Mouse (Mus musculus) layer of hippocampus, adult 2 months (tissue): ENCODE measurements around the gene Calcoco2. TPM values are rescaled to one million over a fixed set of nuclear protein-coding genes. Genes with fewer than 3 reads are reported as not detected.
"Not testable (repeated sequence)": the region's sequence is repeated elsewhere in the genome, so short reads cannot be mapped to it uniquely, and the experiment has no call there.

ENCODE experiments used
- DNase-seq, 2 experiments: peaks; one replicate each; pipeline ENCODE4 v3.0.0; 2022; ENCODE audit warnings: low spot score in 2 of 2
- H3K27ac ChIP-seq: fragments of 200-600 bp; 2 replicates; pipeline ENCODE4 v1.8.1; 2022
- H3K4me3 ChIP-seq: fragments of 200-600 bp; 2 replicates; pipeline ENCODE4 v1.8.1; 2022; ENCODE audit warnings: mild to moderate bottlenecking
- CTCF ChIP-seq: fragments of 200-600 bp; conservative IDR thresholded peaks from 2 replicates; pipeline ENCODE4 v1.8.1; 2022; ENCODE audit warnings: antibody characterized with exemption, mild to moderate bottlenecking, moderate library complexity
- total RNA-seq, 2 experiments: library from RNA; stranded (reverse); gene quantifications; 2 replicates each; pipeline ENCODE4 v1.2.3; 2021

Calcoco2 gene
- total RNA-seq, 2 experiments from 2014 or later, result not detected

GRCm38 (mm10) chr11:96115416-96115815 lies 3.7 kb upstream of the Calcoco2 start:
- no peak for DNase-seq
- no peak overlapping the region for H3K27ac ChIP-seq
- no peak for TF ChIP-seq CTCF
- H3K4me3 ChIP-seq, result no peak overlapping the region

GRCm38 (mm10) chr11:96114077-96114476 lies 2.3 kb upstream of the Calcoco2 start:
- Histone ChIP-seq H3K4me3 (no peak overlapping the region), H3K27ac (no peak overlapping the region)
- no peak for TF ChIP-seq CTCF
- DNase-seq, result no peak

GRCm38 (mm10) chr11:96110950-96111349 lies 814 bp downstream of the Calcoco2 start:
- not testable (repeated sequence) for DNase-seq, H3K27ac ChIP-seq, H3K4me3 ChIP-seq
- TF ChIP-seq CTCF, result peak; percentile 34

- Histone ChIP-seq H3K27ac (no peak overlapping the region), H3K4me3 (no peak overlapping the region)
- no peak for DNase-seq
- TF ChIP-seq CTCF, result no peak
Observed at GRCm38 (mm10) chr11:96108376-96108775, 3.4 kb downstream of the Calcoco2 start.

- Histone ChIP-seq H3K4me3 (no peak overlapping the region), H3K27ac (no peak overlapping the region)
- peak; percentile 90 for TF ChIP-seq CTCF
- peak in 1 of 2 experiments; percentile 47 for DNase-seq
Observed at GRCm38 (mm10) chr11:96093361-96093760, 18.4 kb downstream of the Calcoco2 start.

GRCm38 (mm10) chr11:96092674-96093291 lies 19.0 kb downstream of the Calcoco2 start:
- no peak overlapping the region for H3K4me3 ChIP-seq
- no peak for DNase-seq
- H3K27ac ChIP-seq, result no peak overlapping the region
- TF ChIP-seq CTCF, result no peak

- TF ChIP-seq CTCF, result peak; percentile 60
- Histone ChIP-seq H3K27ac (no peak overlapping the region), H3K4me3 (no peak overlapping the region)
- no peak for DNase-seq
Observed at GRCm38 (mm10) chr11:96091073-96091472, 20.7 kb downstream of the Calcoco2 start.

GRCm38 (mm10) chr11:96087981-96088380 lies 23.8 kb downstream of the Calcoco2 start:
- Histone ChIP-seq H3K4me3 (no peak overlapping the region), H3K27ac (no peak overlapping the region)
- DNase-seq, result no peak
- TF ChIP-seq CTCF, result no peak

- no peak for TF ChIP-seq CTCF
- Histone ChIP-seq H3K4me3 (no peak overlapping the region), H3K27ac (no peak overlapping the region)
- DNase-seq, result no peak
Observed at GRCm38 (mm10) chr11:96082682-96083081, 29.1 kb downstream of the Calcoco2 start.

GRCm38 (mm10) chr11:96080736-96081135 lies 31.0 kb downstream of the Calcoco2 start:
- no peak overlapping the region for H3K4me3 ChIP-seq
- no peak for TF ChIP-seq CTCF
- DNase-seq, result no peak
- H3K27ac ChIP-seq, result no peak overlapping the region

GRCm38 (mm10) chr11:96076221-96077105 lies 35.3 kb downstream of the Calcoco2 start:
- DNase-seq, result no peak
- peak overlapping the region; percentile 92 for H3K27ac ChIP-seq
- peak overlapping the region; percentile 57 for H3K4me3 ChIP-seq
- no peak for TF ChIP-seq CTCF

- Histone ChIP-seq H3K27ac (peak within 1 kb of the TSS; percentile 93), H3K4me3 (peak within 1 kb of the TSS; percentile 98)
- peak; percentile 94 to 100 for DNase-seq
- peak; percentile 52 for TF ChIP-seq CTCF
Observed at GRCm38 (mm10) chr11:96075509-96076220, 36.1 kb downstream of the Calcoco2 start, which contains the start of gene Atp5g1. Atp5g1 (minus strand) TSS chr11:96075670.

- no peak for TF ChIP-seq CTCF
- DNase-seq, result no peak
Observed at GRCm38 (mm10) chr11:96075177-96075508, 36.6 kb downstream of the Calcoco2 start.

More at GRCm38 (mm10) chr11:96075177-96075508, 36.6 kb downstream of the Calcoco2 start:
- Histone ChIP-seq H3K4me3 (peak overlapping the region; percentile 98), H3K27ac (peak overlapping the region; percentile 93)
